In the genomic region with DNA sequence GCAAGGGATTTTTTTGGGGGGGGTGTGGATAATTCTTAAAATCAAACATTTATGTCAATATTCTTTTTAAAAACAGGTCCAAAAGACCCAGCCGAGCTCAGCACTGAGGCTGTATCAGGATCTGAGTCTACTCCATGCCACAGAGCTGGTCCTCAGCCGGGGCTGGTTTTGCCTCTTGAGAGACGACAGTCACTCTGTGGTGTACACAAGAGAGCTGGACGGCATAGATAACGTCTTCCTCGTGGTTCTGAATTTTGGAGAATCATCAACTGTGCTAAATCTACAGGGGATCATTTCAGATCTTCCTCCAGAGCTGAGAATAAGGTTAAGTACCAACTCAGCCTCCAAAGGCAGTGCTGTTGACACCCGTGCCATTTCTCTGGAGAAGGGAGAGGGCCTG, we compare ENCODE assay signal across 31 mouse cellular contexts. TPM values are rescaled to one million over a fixed set of nuclear protein-coding genes. Genes with fewer than 3 reads are reported as not detected.
DNase-seq lines count a peak whose midpoint lies in the region; ATAC-seq and TF ChIP-seq lines count a peak whose summit lies in the region.
"Had no signal": no experiment of that assay in that cellular context is flagged by ENCODE, and none has a peak within 500 bp of the region (broad histone marks: within the 10 kb centered on the region; RNA-seq: fewer than 3 reads in every experiment).

No protein-coding gene starts in this region.

- no peak for TF ChIP-seq CTCF in G1E (IDR thresholded peaks at IDR 0.05; ENCODE audit: low read depth, low read length)

- WGBS in liver, embryonic 13.5 days (ENCODE audit: insufficient replicate concordance), result 44% methylated on average over 7 of the region's 7 CpGs
- WGBS in liver, embryonic 11.5 days, result 62% methylated on average over 7 of the region's 7 CpGs

- DNase-seq in liver, embryonic 13.5 days, result peak; percentile 34
- DNase-seq in liver, embryonic 11.5 days (ENCODE audit: low spot score), result no peak
- DNase-seq in G1E (ENCODE audit: low spot score), result peak; percentile 45
- DNase-seq in c-Kit-positive CD71-negative TER-119-negative erythroid progenitor cells, embryonic 14.5 days (ENCODE audit: low read depth), result peak; percentile 8
- no peak for DNase-seq in adrenal gland, postnatal 10 days
- DNase-seq in ovary, postnatal 10 days (ENCODE audit: low spot score), result no peak
- DNase-seq: adrenal gland, adult 8-10 months; adrenal gland, postnatal 36 days; cerebellum, adult 18-20 months; cerebellum, adult 9-10 months; cerebellum, postnatal 36 days; embryo, embryonic 11 days; gastrocnemius, postnatal 25 days; heart, adult 2 months; heart, postnatal 14 days had no signal

- no peak for ATAC-seq in liver, embryonic 13.5 days (ENCODE audit: low read depth)
- no peak; the same call in 1 of the 2 replicates for ATAC-seq in liver, embryonic 11.5 days (replicated peaks; ENCODE audit: low FRiP score)
- ATAC-seq in G1E (ENCODE audit: extremely low read depth, insufficient number of reproducible peaks, low FRiP score, poor library complexity, severe bottlenecking), result peak; percentile 78
- ATAC-seq in megakaryocyte progenitor cell, adult 5-6 weeks (replicated peaks; ENCODE audit: poor library complexity), result peak; percentile 66
- ATAC-seq: activated CD4-positive, CD25-positive, alpha-beta regulatory T cell, adult 4 months; CD4-positive, CD25-positive, alpha-beta regulatory T cell, adult 4 months; forebrain, embryonic 15.5 days; hindbrain, postnatal 0 days; inflammation-experienced regulatory T-cells, adult 6 months; intestine, embryonic 16.5 days had no signal

- H3K4me1 ChIP-seq in liver, embryonic 13.5 days (replicated peaks), result no peaks in the 10 kb centered on the region
- no peaks in the 10 kb centered on the region for H3K4me1 ChIP-seq in liver, embryonic 11.5 days (replicated peaks; ENCODE audit: control insufficient read depth, insufficient read depth, low read length)
- H3K4me1 ChIP-seq in G1E (ENCODE audit: insufficient read depth, low read depth, low read length), result peaks cover 15% of the 10 kb centered on the region
- H3K4me1 ChIP-seq: embryonic facial prominence, embryonic 10.5 days; embryonic facial prominence, embryonic 13.5 days; forebrain, embryonic 12.5 days; forebrain, embryonic 15.5 days; heart, embryonic 10.5 days; heart, embryonic 13.5 days; hindbrain, embryonic 12.5 days had no signal

- no peak overlapping the region for H3K27ac ChIP-seq in liver, embryonic 13.5 days
- H3K27ac ChIP-seq in liver, embryonic 11.5 days (ENCODE audit: low read depth, low read length), result no peak overlapping the region
- H3K27ac ChIP-seq: embryonic facial prominence, embryonic 10.5 days; embryonic facial prominence, embryonic 13.5 days; forebrain, embryonic 12.5 days; forebrain, embryonic 15.5 days; heart, adult 2 months; heart, embryonic 10.5 days; heart, embryonic 13.5 days; hindbrain, embryonic 12.5 days; hindbrain, postnatal 0 days had no signal

- H3K9ac ChIP-seq in liver, embryonic 13.5 days, result no peak overlapping the region
- H3K9ac ChIP-seq in liver, embryonic 11.5 days (ENCODE audit: low read depth, low read length), result no peak overlapping the region
- H3K9ac ChIP-seq: embryonic facial prominence, embryonic 13.5 days; forebrain, embryonic 12.5 days; forebrain, embryonic 15.5 days; heart, embryonic 13.5 days; hindbrain, embryonic 12.5 days had no signal

- H3K36me3 ChIP-seq in liver, embryonic 13.5 days, result peaks cover 23% of the 10 kb centered on the region
- peaks cover 12% of the 10 kb centered on the region for H3K36me3 ChIP-seq in liver, embryonic 11.5 days (ENCODE audit: control insufficient read depth, insufficient read depth, low read length)
- H3K36me3 ChIP-seq in G1E (replicated peaks), result peaks cover 49% of the 10 kb centered on the region

- no peaks in the 10 kb centered on the region for H3K9me3 ChIP-seq in liver, embryonic 13.5 days (replicated peaks)
- no peaks in the 10 kb centered on the region for H3K9me3 ChIP-seq in liver, embryonic 11.5 days (ENCODE audit: control insufficient read depth, low read length)
- H3K9me3 ChIP-seq in G1E (replicated peaks), result no peaks in the 10 kb centered on the region
- H3K9me3 ChIP-seq: embryonic facial prominence, embryonic 10.5 days; embryonic facial prominence, embryonic 13.5 days; forebrain, embryonic 12.5 days; forebrain, embryonic 15.5 days; heart, embryonic 10.5 days; heart, embryonic 13.5 days; hindbrain, embryonic 12.5 days had no signal

- H3K4me2 ChIP-seq in liver, embryonic 13.5 days, result no peak overlapping the region
- no peak overlapping the region for H3K4me2 ChIP-seq in liver, embryonic 11.5 days
- H3K4me2 ChIP-seq: embryonic facial prominence, embryonic 13.5 days; forebrain, embryonic 12.5 days; forebrain, embryonic 15.5 days; heart, embryonic 13.5 days; hindbrain, embryonic 12.5 days had no signal

- H3K4me3 ChIP-seq in liver, embryonic 13.5 days (replicated peaks), result no peak overlapping the region
- H3K4me3 ChIP-seq in liver, embryonic 11.5 days (ENCODE audit: low read depth, low read length), result no peak overlapping the region
- no peak overlapping the region for H3K4me3 ChIP-seq in G1E (ENCODE audit: low read depth, low read length)
- H3K4me3 ChIP-seq: embryonic facial prominence, embryonic 10.5 days; embryonic facial prominence, embryonic 13.5 days; erythroblast, embryonic 14.5 days; forebrain, embryonic 12.5 days; forebrain, embryonic 15.5 days; heart, adult 2 months; heart, embryonic 10.5 days; heart, embryonic 13.5 days; hindbrain, embryonic 12.5 days had no signal

- no peaks in the 10 kb centered on the region for H3K27me3 ChIP-seq in liver, embryonic 13.5 days
- no peaks in the 10 kb centered on the region for H3K27me3 ChIP-seq in liver, embryonic 11.5 days (replicated peaks; ENCODE audit: control insufficient read depth, insufficient read depth, low read length)
- H3K27me3 ChIP-seq in G1E (ENCODE audit: insufficient read depth, low read length), result peaks cover 4% of the 10 kb centered on the region; the same call in 1 of the 2 replicates
- H3K27me3 ChIP-seq: embryonic facial prominence, embryonic 13.5 days; forebrain, embryonic 12.5 days; forebrain, embryonic 15.5 days; heart, embryonic 13.5 days; hindbrain, embryonic 12.5 days had no signal

RNA-seq across cellular contexts. Expression of a gene that starts 26.5 kb away (rescaled TPM):
- polyA plus RNA-seq in liver, embryonic 13.5 days (2015; fragmentation: Nextera tagmentation; extraction: Ambion mirVana), result 8.2 and 10.1 TPM in 2 replicates
- 18.9 and 23.7 TPM in 2 replicates for polyA plus RNA-seq in liver, embryonic 11.5 days (2014; fragmentation: Nextera tagmentation; extraction: Ambion mirVana)
- total RNA-seq in G1E (2014; fragmentation: Nextera tagmentation), result 53.0 and 68.4 TPM in 2 replicates
- total RNA-seq in G1E (2017), result 21.3 and 27.4 TPM in 2 replicates
- polyA plus RNA-seq in G1E (2012), result 0.98 and 1.2 TPM in 2 replicates
- 29.0 and 36.8 TPM in 2 replicates for total RNA-seq in megakaryocyte progenitor cell, adult 5-6 weeks (2015)
- 24.9 and 30.2 TPM in 2 replicates for total RNA-seq in megakaryocyte progenitor cell, adult 5-6 weeks (2017)
- 10 to 100 TPM; 30.9 to 43.6 TPM for total RNA-seq in adrenal gland, postnatal 10 days (2021)

RNA-seq across cellular contexts. Expression of a gene that starts 26.8 kb away (rescaled TPM):
- 3.9 and 5.0 TPM in 2 replicates for polyA plus RNA-seq in liver, embryonic 13.5 days (2015; fragmentation: Nextera tagmentation; extraction: Ambion mirVana)
- polyA plus RNA-seq in liver, embryonic 11.5 days (2014; fragmentation: Nextera tagmentation; extraction: Ambion mirVana), result 6.4 and 6.8 TPM in 2 replicates
- 8.0 and 10.0 TPM in 2 replicates for total RNA-seq in G1E (2014; fragmentation: Nextera tagmentation)
- 1.5 and 1.7 TPM in 2 replicates for total RNA-seq in G1E (2017)
- polyA plus RNA-seq in G1E (2012), result 1.6 and 2.4 TPM in 2 replicates
- total RNA-seq in megakaryocyte progenitor cell, adult 5-6 weeks (2015), result 5.3 and 5.9 TPM in 2 replicates
- total RNA-seq in megakaryocyte progenitor cell, adult 5-6 weeks (2017), result 2.1 and 4.0 TPM in 2 replicates
- 1 to 10 TPM; 5.7 to 6.8 TPM for total RNA-seq in adrenal gland, postnatal 10 days (2021)

RNA-seq across cellular contexts. Expression of a gene that starts 35.4 kb away (rescaled TPM):
- polyA plus RNA-seq in liver, embryonic 13.5 days (2015; fragmentation: Nextera tagmentation; extraction: Ambion mirVana), result 0.18 and 0.54 TPM in 2 replicates
- polyA plus RNA-seq in liver, embryonic 11.5 days (2014; fragmentation: Nextera tagmentation; extraction: Ambion mirVana), result 0.27 and 0.49 TPM in 2 replicates
- total RNA-seq in G1E (2014; fragmentation: Nextera tagmentation) (0.68 TPM in 1 of 2 replicates, not detected in the other), G1E (2017) (0.05 and 0.12 TPM in 2 replicates)
- polyA plus RNA-seq in G1E (2012), result not detected in 2 replicates
- 0.32 TPM in 1 of 2 replicates, not detected in the other for total RNA-seq in megakaryocyte progenitor cell, adult 5-6 weeks (2015)
- 0.04 TPM in 1 of 2 replicates, not detected in the other for total RNA-seq in megakaryocyte progenitor cell, adult 5-6 weeks (2017)
- total RNA-seq in adrenal gland, postnatal 10 days (2021), result under 1 TPM; 0.36 to 0.63 TPM
- total RNA-seq: gastrocnemius, adult 8-10 months; hematopoietic stem cell, adult 5-6 weeks had no signal
- polyA plus RNA-seq: erythroblast, embryonic 14.5 days had no signal

Comparison
In these comparisons a context has a peak if more than half of its experiments do, and no peak if none do; other contexts are left out.
1. DNase-seq: peak in liver, embryonic 13.5 days (single experiment), G1E (single experiment) and c-Kit-positive CD71-negative TER-119-negative erythroid progenitor cells, embryonic 14.5 days (single experiment); none in liver, embryonic 11.5 days (single experiment), adrenal gland, postnatal 10 days (single experiment) and ovary, postnatal 10 days (single experiment).
2. ATAC-seq: peak in G1E (single experiment) and megakaryocyte progenitor cell, adult 5-6 weeks (single experiment); none in liver, embryonic 13.5 days (single experiment) and liver, embryonic 11.5 days (single experiment).